Mouse (Mus musculus) hindbrain, postnatal 0 days (tissue): Measurements from ENCODE around the gene Dad1. TPM values are rescaled to one million over a fixed set of nuclear protein-coding genes. Genes with fewer than 3 reads are reported as not detected.

ENCODE experiments used
- ATAC-seq: fragments of 200-750 bp; cut with Nextera tagmentation; 2 replicates; pipeline ENCODE4 v1.8.0; 2017; ENCODE audit warnings: mild to moderate bottlenecking, moderate TSS enrichment, moderate library complexity
- DNase-seq: peaks from one replicate; pipeline ENCODE4 v3.0.0-alpha.2; 2015; ENCODE audit warnings: low spot score
- H3K27ac ChIP-seq: fragments of 300-500 bp; sonication (generic); 2 replicates; pipeline ENCODE4 v1.5.1; 2014; ENCODE audit warnings: mild to moderate bottlenecking
- H3K27me3 ChIP-seq: fragments of 300-500 bp; sonication (generic); 2 replicates; pipeline ENCODE4 v1.6.1; 2014; ENCODE audit warnings: low read length, mixed read lengths; ENCODE audit not compliant: insufficient read depth
- H3K36me3 ChIP-seq: fragments of 300-500 bp; sonication (generic); 2 replicates; pipeline ENCODE4 v1.6.1; 2014; ENCODE audit warnings: low read length, mixed read lengths; ENCODE audit not compliant: insufficient read depth
- H3K4me1 ChIP-seq: fragments of 300-500 bp; sonication (generic); 2 replicates; pipeline ENCODE4 v1.6.1; 2014; ENCODE audit warnings: antibody characterized with exemption, low read length, mixed read lengths; ENCODE audit not compliant: insufficient read depth
- H3K4me2 ChIP-seq: fragments of 300-500 bp; sonication (generic); 2 replicates; pipeline ENCODE4 v1.6.1; 2014; ENCODE audit warnings: low read depth, mild to moderate bottlenecking, low read length, moderate library complexity, mixed read lengths
- H3K4me3 ChIP-seq: fragments of 300-500 bp; sonication (generic); 2 replicates; pipeline ENCODE4 v1.5.1; 2014; ENCODE audit warnings: low read length
- H3K9ac ChIP-seq: fragments of 300-500 bp; sonication (generic); replicated peaks from 2 replicates; pipeline ENCODE4 v1.6.1; 2014; ENCODE audit warnings: mild to moderate bottlenecking, low read length, moderate library complexity, mixed read lengths
- H3K9me3 ChIP-seq: fragments of 300-500 bp; sonication (generic); 2 replicates; pipeline ENCODE4 v1.6.1; 2016; ENCODE audit warnings: low read length, mixed read lengths
- CTCF ChIP-seq: IDR thresholded peaks from 2 replicates; pipeline ENCODE4 v1.5.1; 2016; ENCODE audit warnings: antibody characterized with exemption, control low read depth, low read depth
- WGBS: fragments of 180-500 bp; shearing (Covaris S2); extraction: QIAGEN DNeasy Blood & Tissue Kit; methylation state at CpG from one replicate; pipeline ENCODE4 v1.1.7; 2014; 5-methylcytosine and 5-hydroxymethylcytosine counted together
- polyA plus RNA-seq: library from polyadenylated mRNA; unstranded; fragments of >200 nt; fragmentation: Nextera tagmentation; extraction: Ambion mirVana; gene quantifications from 2 replicates; pipeline ENCODE4 v1.2.1, GENCODE M21; 2015
- total RNA-seq: library from RNA; depleted of rRNA; stranded (reverse); fragments of >200 nt; gene quantifications from 2 replicates; pipeline ENCODE4 v1.2.3, GENCODE M21; 2014

The Dad1 gene
- total and polyA plus RNA-seq, 2 experiments from 2014 or later = 321 to 406 TPM

GRCm38 (mm10) chr14:54226911-54227811 is 26.7 kb downstream of the Dad1 start:
- H3K9ac ChIP-seq = no peak overlapping the region
- no peaks in the 10 kb centered on the region for H3K9me3 ChIP-seq
- no peak for DNase-seq
- peaks cover 11% of the 10 kb centered on the region; the same call in 1 of the 2 replicates for H3K4me1 ChIP-seq
- H3K4me2 ChIP-seq = no peak overlapping the region
- TF ChIP-seq CTCF = no peak
- H3K4me3 ChIP-seq = no peak overlapping the region
- WGBS = 55% methylated on average over 16 of the region's 16 CpGs
- H3K36me3 ChIP-seq = no peaks in the 10 kb centered on the region
- no peak overlapping the region for H3K27ac ChIP-seq
- no peaks in the 10 kb centered on the region for H3K27me3 ChIP-seq
- ATAC-seq = no peak

- H3K36me3 ChIP-seq = no peaks in the 10 kb centered on the region
- H3K9ac ChIP-seq = no peak overlapping the region
- DNase-seq (no peak), ATAC-seq (no peak)
- H3K4me3 ChIP-seq = no peak overlapping the region
- H3K27me3 ChIP-seq = no peaks in the 10 kb centered on the region
- 78% methylated on average over 11 of the region's 11 CpGs for WGBS
- no peak for TF ChIP-seq CTCF
- H3K9me3 ChIP-seq = no peaks in the 10 kb centered on the region
- no peak overlapping the region for H3K4me2 ChIP-seq
- H3K27ac ChIP-seq = no peak overlapping the region
- peaks cover 11% of the 10 kb centered on the region; the same call in 1 of the 2 replicates for H3K4me1 ChIP-seq
Observed at GRCm38 (mm10) chr14:54225725-54226124, 28.2 kb downstream of the Dad1 start.

GRCm38 (mm10) chr14:54224484-54225467 is 29.1 kb downstream of the Dad1 start:
- TF ChIP-seq CTCF = no peak
- peaks cover 11% of the 10 kb centered on the region; the same call in 1 of the 2 replicates for H3K4me1 ChIP-seq
- no peaks in the 10 kb centered on the region for H3K36me3 ChIP-seq
- H3K9ac ChIP-seq = no peak overlapping the region
- peak overlapping the region; percentile 22; the same call in 1 of the 2 replicates for H3K27ac ChIP-seq
- no peaks in the 10 kb centered on the region for H3K9me3 ChIP-seq
- DNase-seq = peak; percentile 51
- 0 out of 2 replicates have a peak, but pooled peaks have one; percentile 8 for ATAC-seq
- no peak overlapping the region for H3K4me3 ChIP-seq
- H3K27me3 ChIP-seq = no peaks in the 10 kb centered on the region
- no peak overlapping the region for H3K4me2 ChIP-seq
- 41% methylated on average over 16 of the region's 16 CpGs for WGBS

- H3K36me3 ChIP-seq = no peaks in the 10 kb centered on the region
- no peaks in the 10 kb centered on the region for H3K27me3 ChIP-seq
- TF ChIP-seq CTCF = no peak
- no peaks in the 10 kb centered on the region for H3K9me3 ChIP-seq
- ATAC-seq (no peak), DNase-seq (no peak)
- no peak overlapping the region for H3K9ac ChIP-seq
- H3K4me2 ChIP-seq = no peak overlapping the region
- no peak overlapping the region for H3K4me3 ChIP-seq
- H3K4me1 ChIP-seq = peaks cover 7% of the 10 kb centered on the region; the same call in 1 of the 2 replicates
- H3K27ac ChIP-seq = no peak overlapping the region
- 95% methylated on average over 5 of the region's 5 CpGs for WGBS
Observed at GRCm38 (mm10) chr14:54224064-54224417, 29.9 kb downstream of the Dad1 start.

GRCm38 (mm10) chr14:54223315-54224063 is 30.4 kb downstream of the Dad1 start:
- H3K36me3 ChIP-seq = no peaks in the 10 kb centered on the region
- H3K27me3 ChIP-seq = no peaks in the 10 kb centered on the region
- H3K9ac ChIP-seq = no peak overlapping the region
- H3K9me3 ChIP-seq = no peaks in the 10 kb centered on the region
- no peak for DNase-seq
- no peak overlapping the region for H3K4me2 ChIP-seq
- WGBS = 59% methylated on average over 13 of the region's 13 CpGs
- no peak for TF ChIP-seq CTCF
- no peak for ATAC-seq
- H3K4me1 ChIP-seq = 0 out of 2 replicates have a peak, but pooled peaks cover 6% of the 10 kb centered on the region
- no peak overlapping the region for H3K4me3 ChIP-seq
- no peak overlapping the region for H3K27ac ChIP-seq

- WGBS = 91% methylated on average over 8 of the region's 8 CpGs
- no peak overlapping the region for H3K4me3 ChIP-seq
- DNase-seq = no peak
Observed at GRCm38 (mm10) chr14:54222289-54222727, 31.6 kb downstream of the Dad1 start.

More at GRCm38 (mm10) chr14:54222289-54222727, 31.6 kb downstream of the Dad1 start:
- Histone ChIP-seq H3K4me2 (no peak overlapping the region), H3K9me3 (no peaks in the 10 kb centered on the region), H3K9ac (no peak overlapping the region), H3K4me1 (0 out of 2 replicates have a peak, but pooled peaks cover 6% of the 10 kb centered on the region), H3K27ac (no peak overlapping the region), H3K36me3 (no peaks in the 10 kb centered on the region), H3K27me3 (no peaks in the 10 kb centered on the region)
- no peak for ATAC-seq
- TF ChIP-seq CTCF = no peak
